Comparison of ENCODE assay signal across 8 mouse cellular contexts in genomic region chr4:42950065-42950558, GRCm38 (mm10). TPM values are rescaled to one million over a fixed set of nuclear protein-coding genes. Genes with fewer than 3 reads are reported as not detected.
A peak's percentile ranks its signal among the peaks of the same experiment; 100 is the strongest.
DNase-seq lines count a peak whose midpoint lies in the region; ATAC-seq and TF ChIP-seq lines count a peak whose summit lies in the region.

No protein-coding gene starts in this region.

- peaks cover 12% of the 10 kb centered on the region for H3K36me3 ChIP-seq in hindbrain, embryonic 13.5 days
- no peaks in the 10 kb centered on the region for H3K36me3 ChIP-seq in macrophage (ENCODE audit: inconsistent target)

- peak overlapping the region; percentile 99 for H3K4me2 ChIP-seq in hindbrain, embryonic 13.5 days

- H3K9me3 ChIP-seq in hindbrain, embryonic 13.5 days, result no peaks in the 10 kb centered on the region

- H3K27ac ChIP-seq in cerebellum, adult 2 months (ENCODE audit: insufficient read depth, low read length), result peak overlapping the region; percentile 90
- peak overlapping the region; percentile 98 for H3K27ac ChIP-seq in hindbrain, embryonic 13.5 days
- H3K27ac ChIP-seq in macrophage, result peak overlapping the region; percentile 63

- TF ChIP-seq CTCF in cerebellum, adult 2 months (IDR thresholded peaks at IDR 0.05; ENCODE audit: borderline replicate concordance, insufficient read depth, low read depth, low read length), result no peak

- DNase-seq in Muller cell, postnatal 12 days (ENCODE audit: inconsistent ontology term), result peak; percentile 98
- peak; percentile 81 to 86 for DNase-seq in cerebellum, adult 2 months
- peak; percentile 81 to 84 for DNase-seq in frontal cortex, postnatal 14 days (ENCODE audit: low spot score in 2 of 2)
- peak; percentile 87 to 90 for DNase-seq in left cerebral cortex, adult 18-20 months (ENCODE audit: low spot score in 2 of 2)
- peak; percentile 93 for DNase-seq in right cerebral cortex, adult 18-20 months
- peak; percentile 78 to 81 for DNase-seq in urinary bladder, postnatal 36 days (ENCODE audit: low spot score in 2 of 2)

- peak; percentile 58 for ATAC-seq in hindbrain, embryonic 13.5 days (ENCODE audit: low FRiP score)

- TF ChIP-seq POLR2A in cerebellum, adult 2 months (IDR thresholded peaks at IDR 0.05; ENCODE audit: borderline replicate concordance, insufficient read depth, low read length), result 0 out of 2 replicates have a peak, but pooled peaks have one; percentile 17

- H3K4me3 ChIP-seq in cerebellum, adult 2 months (replicated peaks; ENCODE audit: insufficient read depth, low read depth, low read length), result peak overlapping the region; percentile 69
- peak overlapping the region; percentile 76 for H3K4me3 ChIP-seq in hindbrain, embryonic 13.5 days
- peak overlapping the region; percentile 32 for H3K4me3 ChIP-seq in macrophage (ENCODE audit: inconsistent target)

- H3K79me2 ChIP-seq in macrophage (ENCODE audit: inconsistent target), result no peaks in the 10 kb centered on the region

- H3K4me1 ChIP-seq in cerebellum, adult 2 months (ENCODE audit: control insufficient read depth, insufficient read depth, low read length), result peaks cover 41% of the 10 kb centered on the region
- H3K4me1 ChIP-seq in hindbrain, embryonic 13.5 days (replicated peaks), result peaks cover 83% of the 10 kb centered on the region

- H3K9ac ChIP-seq in hindbrain, embryonic 13.5 days, result peak overlapping the region; percentile 97

- under 1% methylated on average over 23 of the region's 27 CpGs for WGBS in cerebellum, adult 2 months
- under 1% methylated on average over 21 of the region's 27 CpGs for WGBS in hindbrain, embryonic 13.5 days
- 7% methylated on average over 16 of the region's 27 CpGs for WGBS in macrophage (ENCODE audit: missing documents)

- no peaks in the 10 kb centered on the region for H3K27me3 ChIP-seq in cerebellum, adult 2 months (ENCODE audit: control insufficient read depth, insufficient read depth, low read length)
- 0 out of 2 replicates have a peak, but pooled peaks cover 3% of the 10 kb centered on the region for H3K27me3 ChIP-seq in hindbrain, embryonic 13.5 days

RNA-seq across cellular contexts. Expression of gene Dnajb5, which starts 0.5 kb away (rescaled TPM):
- 55.0 and 58.7 TPM in 2 replicates for polyA plus RNA-seq in cerebellum, adult 2 months (2012; rRNA removed)
- polyA plus RNA-seq in hindbrain, embryonic 13.5 days (2015; fragmentation: Nextera tagmentation; extraction: Ambion mirVana), result 51.0 and 51.2 TPM in 2 replicates
- total RNA-seq in left cerebral cortex, adult 18-20 months (2021), result 100 to 1,000 TPM; 262 to 268 TPM
- 10 to 100 TPM; 10.0 to 37.3 (median 19.4) TPM for total RNA-seq in macrophage (2018; cell fraction: chromatin; rRNA removed)
- 10 to 100 TPM in 9 of 26 experiments, 1 to 10 TPM in 17; 7.1 to 20.6 (median 9.4) TPM for total RNA-seq in macrophage (2018; cell fraction: cytosol; rRNA removed)
- total RNA-seq in macrophage (2018; cell fraction: nucleus; rRNA removed), result 10 to 100 TPM; 11.2 to 41.6 (median 23.7) TPM
- 7.1 to 8.8 TPM (median 7.8 TPM) in 3 replicates for polyA plus RNA-seq in macrophage (2018)

RNA-seq across cellular contexts. Expression of gene 1700022I11Rik, which starts 19.3 kb away (rescaled TPM):
- not detected in 2 replicates for polyA plus RNA-seq in cerebellum, adult 2 months (2012; rRNA removed)
- 0.63 and 0.70 TPM in 2 replicates for polyA plus RNA-seq in hindbrain, embryonic 13.5 days (2015; fragmentation: Nextera tagmentation; extraction: Ambion mirVana)
- total RNA-seq in left cerebral cortex, adult 18-20 months (2021), result not detected
- not detected for total RNA-seq in macrophage (2018; cell fraction: chromatin; rRNA removed)
- total RNA-seq in macrophage (2018; cell fraction: cytosol; rRNA removed), result under 1 TPM in 1 of 26 experiments, not detected in 25; 0.10 TPM
- not detected for total RNA-seq in macrophage (2018; cell fraction: nucleus; rRNA removed)
- polyA plus RNA-seq in macrophage (2018), result 0.24 TPM in 1 of 3 replicates, not detected in the others

RNA-seq across cellular contexts. Expression of gene Phf24, which starts 33.7 kb away (rescaled TPM):
- 79.9 and 84.1 TPM in 2 replicates for polyA plus RNA-seq in cerebellum, adult 2 months (2012; rRNA removed)
- 21.7 and 23.0 TPM in 2 replicates for polyA plus RNA-seq in hindbrain, embryonic 13.5 days (2015; fragmentation: Nextera tagmentation; extraction: Ambion mirVana)
- total RNA-seq in left cerebral cortex, adult 18-20 months (2021), result 100 to 1,000 TPM; 366 to 369 TPM
- under 1 TPM in 3 of 26 experiments, not detected in 23; 0.12 to 0.45 (median 0.16) TPM for total RNA-seq in macrophage (2018; cell fraction: chromatin; rRNA removed)
- total RNA-seq in macrophage (2018; cell fraction: cytosol; rRNA removed), result under 1 TPM in 15 of 26 experiments, not detected in 11; under 0.01 to 0.10 (median 0.05) TPM
- total RNA-seq in macrophage (2018; cell fraction: nucleus; rRNA removed), result under 1 TPM in 7 of 26 experiments, not detected in 19; 0.07 to 0.52 (median 0.10) TPM
- 0.12 to 0.16 TPM in 2 of 3 replicates, not detected in the other for polyA plus RNA-seq in macrophage (2018)

RNA-seq across cellular contexts. Expression of gene Vcp, which starts 50.2 kb away (rescaled TPM):
- polyA plus RNA-seq in cerebellum, adult 2 months (2012; rRNA removed), result 196 and 200 TPM in 2 replicates
- 524 and 526 TPM in 2 replicates for polyA plus RNA-seq in hindbrain, embryonic 13.5 days (2015; fragmentation: Nextera tagmentation; extraction: Ambion mirVana)
- total RNA-seq in left cerebral cortex, adult 18-20 months (2021), result 100 to 1,000 TPM; 180 to 185 TPM
- 100 to 1,000 TPM; 172 to 367 (median 288) TPM for total RNA-seq in macrophage (2018; cell fraction: chromatin; rRNA removed)
- total RNA-seq in macrophage (2018; cell fraction: cytosol; rRNA removed), result 100 to 1,000 TPM; 158 to 277 (median 228) TPM
- 100 to 1,000 TPM; 165 to 357 (median 254) TPM for total RNA-seq in macrophage (2018; cell fraction: nucleus; rRNA removed)
- 191 to 290 TPM (median 215 TPM) in 3 replicates for polyA plus RNA-seq in macrophage (2018)

Comparison
In these comparisons a context has a peak if more than half of its experiments do, and no peak if none do; other contexts are left out.
1. Peak in every context shown above with its lines: DNase-seq, ATAC-seq, H3K4me3 ChIP-seq and H3K27ac ChIP-seq.
2. RNA of gene Phf24, which starts 33.7 kb away (polyA plus RNA-seq): 79.9 to 84.1 TPM in cerebellum, adult 2 months and 21.7 to 23.0 TPM in hindbrain, embryonic 13.5 days; 0.12 to 0.16 TPM in macrophage; every median in the first group is over 10 times any median in the second.